Mouse (Mus musculus) embryonic facial prominence, embryonic 11.5 days (tissue): Measurements from ENCODE around the gene Agbl4. TPM values are rescaled to one million over a fixed set of nuclear protein-coding genes. Genes with fewer than 3 reads are reported as not detected.

Experiments used
- ATAC-seq: fragments of 200-750 bp; cut with Nextera tagmentation; replicated peaks from 2 replicates; pipeline ENCODE4 v1.8.0; 2017; ENCODE audit warnings: low read depth; ENCODE audit not compliant: insufficient number of reproducible peaks, low FRiP score, low TSS enrichment
- DNase-seq: peaks from one replicate; pipeline ENCODE4 v3.0.0-alpha.2; 2015; ENCODE audit warnings: low spot score
- H3K27ac ChIP-seq: fragments of 300-500 bp; sonication (generic); replicated peaks from 2 replicates; pipeline ENCODE4 v1.5.1; 2014; ENCODE audit warnings: mild to moderate bottlenecking, low read depth, low read length, control low read depth
- H3K27me3 ChIP-seq: fragments of 300-500 bp; sonication (generic); 2 replicates; pipeline ENCODE4 v1.6.1; 2014; ENCODE audit warnings: mild to moderate bottlenecking, low read length, moderate library complexity, mixed read lengths; ENCODE audit not compliant: control insufficient read depth, insufficient read depth
- H3K36me3 ChIP-seq: fragments of 300-500 bp; sonication (generic); replicated peaks from 2 replicates; pipeline ENCODE4 v1.6.1; 2014; ENCODE audit warnings: low read depth, mild to moderate bottlenecking, low read length, moderate library complexity, mixed read lengths; ENCODE audit not compliant: control insufficient read depth, insufficient read depth
- H3K4me1 ChIP-seq: fragments of 300-500 bp; sonication (generic); 2 replicates; pipeline ENCODE4 v1.6.1; 2014; ENCODE audit warnings: low read length, mixed read lengths; ENCODE audit not compliant: control insufficient read depth, insufficient read depth
- H3K4me2 ChIP-seq: fragments of 300-500 bp; sonication (generic); 2 replicates; pipeline ENCODE4 v1.6.1; 2014; ENCODE audit warnings: low read depth, mild to moderate bottlenecking, control low read depth, low read length, moderate library complexity
- H3K4me3 ChIP-seq: fragments of 300-500 bp; sonication (generic); 2 replicates; pipeline ENCODE4 v1.5.1; 2014; ENCODE audit warnings: low read depth, low read length, control low read depth
- H3K9ac ChIP-seq: fragments of 300-500 bp; sonication (generic); replicated peaks from 2 replicates; pipeline ENCODE4 v1.6.1; 2014; ENCODE audit warnings: mild to moderate bottlenecking, control low read depth, low read length
- H3K9me3 ChIP-seq: fragments of 300-500 bp; sonication (generic); replicated peaks from 2 replicates; pipeline ENCODE4 v1.6.1; 2016; ENCODE audit warnings: mild to moderate bottlenecking, low read length, inconsistent platforms, mixed read lengths; ENCODE audit not compliant: control insufficient read depth
- WGBS: fragments of 180-500 bp; shearing (Covaris S2); extraction: QIAGEN DNeasy Blood & Tissue Kit; methylation state at CpG from one replicate; pipeline ENCODE4 v1.1.7; 2014; 5-methylcytosine and 5-hydroxymethylcytosine counted together
- polyA plus RNA-seq: library from polyadenylated mRNA; unstranded; fragments of >200 nt; fragmentation: Nextera tagmentation; extraction: Ambion mirVana; gene quantifications from 2 replicates; pipeline ENCODE4 v1.2.1, GENCODE M21; 2014

Gene Agbl4
- polyA plus RNA-seq, 1 experiment from 2014 or later, result 0.98 TPM

- peak within 1 kb of the TSS; percentile 76 for H3K4me2 ChIP-seq
- H3K27me3 ChIP-seq, result no peaks in the 10 kb centered on the region
- DNase-seq (peak; percentile 94), ATAC-seq (peak; percentile 97)
- H3K9ac ChIP-seq, result peak within 1 kb of the TSS; percentile 94
- no peaks in the 10 kb centered on the region for H3K36me3 ChIP-seq
- H3K4me3 ChIP-seq, result peak within 1 kb of the TSS; percentile 89
- H3K9me3 ChIP-seq, result no peaks in the 10 kb centered on the region
- WGBS, result under 1% methylated on average over 62 of the region's 66 CpGs
- H3K4me1 ChIP-seq, result no peaks in the 10 kb centered on the region; the same call in 1 of the 2 replicates
- H3K27ac ChIP-seq, result peak within 1 kb of the TSS; percentile 75
Observed at GRCm38 (mm10) chr4:111414818-111415488, 1017.5 kb downstream of the Agbl4 start, which contains the start of gene Bend5. Gene Bend5, plus strand, starts transcription at chr4:111415006.

GRCm38 (mm10) chr4:111416126-111416525 is 1018.7 kb downstream of the Agbl4 start:
- 63% methylated on average over 3 of the region's 3 CpGs for WGBS
- ATAC-seq, result no peak
- DNase-seq, result no peak
- H3K4me3 ChIP-seq, result peak overlapping the region; percentile 89
- H3K9me3 ChIP-seq, result no peaks in the 10 kb centered on the region
- H3K9ac ChIP-seq, result peak overlapping the region; percentile 94
- no peaks in the 10 kb centered on the region for H3K27me3 ChIP-seq
- H3K27ac ChIP-seq, result no peak overlapping the region
- H3K36me3 ChIP-seq, result no peaks in the 10 kb centered on the region
- peak overlapping the region; percentile 76 for H3K4me2 ChIP-seq
- H3K4me1 ChIP-seq, result no peaks in the 10 kb centered on the region; the same call in 1 of the 2 replicates

GRCm38 (mm10) chr4:111416551-111416950 is 1019.1 kb downstream of the Agbl4 start:
- H3K9ac ChIP-seq, result no peak overlapping the region
- ATAC-seq, result no peak
- H3K4me1 ChIP-seq, result no peaks in the 10 kb centered on the region; the same call in 1 of the 2 replicates
- no peak overlapping the region; the same call in 1 of the 2 replicates for H3K4me2 ChIP-seq
- no peaks in the 10 kb centered on the region for H3K9me3 ChIP-seq
- DNase-seq, result no peak
- WGBS, result 56% methylated on average over 3 of the region's 3 CpGs
- H3K36me3 ChIP-seq, result no peaks in the 10 kb centered on the region
- H3K27me3 ChIP-seq, result no peaks in the 10 kb centered on the region
- H3K27ac ChIP-seq, result no peak overlapping the region
- no peak overlapping the region for H3K4me3 ChIP-seq

GRCm38 (mm10) chr4:111417716-111418115 is 1020.3 kb downstream of the Agbl4 start:
- WGBS, result 92% methylated on average over 5 of the region's 5 CpGs
- no peak overlapping the region for H3K9ac ChIP-seq
- H3K9me3 ChIP-seq, result no peaks in the 10 kb centered on the region
- no peaks in the 10 kb centered on the region for H3K36me3 ChIP-seq
- ATAC-seq (no peak), DNase-seq (no peak)
- H3K4me2 ChIP-seq, result no peak overlapping the region
- no peak overlapping the region for H3K27ac ChIP-seq
- no peaks in the 10 kb centered on the region; the same call in 1 of the 2 replicates for H3K4me1 ChIP-seq
- H3K4me3 ChIP-seq, result no peak overlapping the region
- no peaks in the 10 kb centered on the region for H3K27me3 ChIP-seq

- Histone ChIP-seq H3K27me3 (no peaks in the 10 kb centered on the region), H3K4me3 (no peak overlapping the region), H3K36me3 (no peaks in the 10 kb centered on the region), H3K27ac (no peak overlapping the region), H3K9me3 (no peaks in the 10 kb centered on the region), H3K4me2 (no peak overlapping the region), H3K9ac (no peak overlapping the region), H3K4me1 (no peaks in the 10 kb centered on the region; the same call in 1 of the 2 replicates)
- DNase-seq (no peak), ATAC-seq (no peak)
- 90% methylated on average over 1 of the region's 1 CpGs for WGBS
Observed at GRCm38 (mm10) chr4:111419476-111419875, 1022.0 kb downstream of the Agbl4 start.

GRCm38 (mm10) chr4:111420031-111420430 is 1022.6 kb downstream of the Agbl4 start:
- DNase-seq (no peak), ATAC-seq (no peak)
- Histone ChIP-seq H3K27ac (no peak overlapping the region), H3K27me3 (no peaks in the 10 kb centered on the region), H3K4me3 (no peak overlapping the region), H3K36me3 (no peaks in the 10 kb centered on the region), H3K4me2 (no peak overlapping the region), H3K4me1 (no peaks in the 10 kb centered on the region; the same call in 1 of the 2 replicates), H3K9me3 (no peaks in the 10 kb centered on the region), H3K9ac (no peak overlapping the region)
- WGBS, result 81% methylated on average over 3 of the region's 3 CpGs

- Histone ChIP-seq H3K9ac (no peak overlapping the region), H3K27me3 (no peaks in the 10 kb centered on the region), H3K4me2 (no peak overlapping the region), H3K4me3 (no peak overlapping the region), H3K9me3 (no peaks in the 10 kb centered on the region), H3K36me3 (no peaks in the 10 kb centered on the region), H3K27ac (no peak overlapping the region), H3K4me1 (no peaks in the 10 kb centered on the region; the same call in 1 of the 2 replicates)
- DNase-seq (no peak), ATAC-seq (no peak)
- 92% methylated on average over 4 of the region's 4 CpGs for WGBS
Observed at GRCm38 (mm10) chr4:111420955-111421354, 1023.5 kb downstream of the Agbl4 start.

- Histone ChIP-seq H3K27me3 (no peaks in the 10 kb centered on the region), H3K9ac (no peak overlapping the region), H3K36me3 (no peaks in the 10 kb centered on the region), H3K27ac (no peak overlapping the region), H3K4me2 (no peak overlapping the region), H3K4me3 (no peak overlapping the region), H3K4me1 (no peaks in the 10 kb centered on the region), H3K9me3 (no peaks in the 10 kb centered on the region)
- WGBS, result 79% methylated on average over 6 of the region's 6 CpGs
- no peak for ATAC-seq
- DNase-seq, result no peak
Observed at GRCm38 (mm10) chr4:111421785-111422184, 1024.3 kb downstream of the Agbl4 start.
